Mouse (Mus musculus): ENCODE results near the gene Crybb3.

The Crybb3 gene

GRCm38 (mm10) chr5:113102455-113102854 lies 21.1 kb upstream of the Crybb3 start:
- DNase-seq (ENCODE audit: low spot score): no peak

GRCm38 (mm10) chr5:113101457-113101856 lies 20.1 kb upstream of the Crybb3 start:
- no peak for DNase-seq (ENCODE audit: low spot score)

- DNase-seq (ENCODE audit: low spot score): no peak
Observed at GRCm38 (mm10) chr5:113100422-113100821, 19.0 kb upstream of the Crybb3 start.

- DNase-seq (ENCODE audit: low spot score): peak; percentile 67
Observed at GRCm38 (mm10) chr5:113099546-113099945, 18.2 kb upstream of the Crybb3 start.

- no peak for DNase-seq (ENCODE audit: low spot score)
Observed at GRCm38 (mm10) chr5:113097551-113097950, 16.2 kb upstream of the Crybb3 start.

GRCm38 (mm10) chr5:113095456-113095855 lies 14.1 kb upstream of the Crybb3 start:
- DNase-seq (ENCODE audit: low spot score): no peak

GRCm38 (mm10) chr5:113092406-113092805 lies 11.0 kb upstream of the Crybb3 start:
- DNase-seq (ENCODE audit: low spot score): no peak

- DNase-seq (ENCODE audit: low spot score): no peak
Observed at GRCm38 (mm10) chr5:113091162-113091561, 9.8 kb upstream of the Crybb3 start.

GRCm38 (mm10) chr5:113090750-113091149 lies 9.4 kb upstream of the Crybb3 start:
- no peak for DNase-seq (ENCODE audit: low spot score)

GRCm38 (mm10) chr5:113090077-113090690 lies 8.8 kb upstream of the Crybb3 start:
- DNase-seq (ENCODE audit: low spot score): no peak

GRCm38 (mm10) chr5:113087465-113087864 lies 6.1 kb upstream of the Crybb3 start:
- no peak for DNase-seq (ENCODE audit: low spot score)

GRCm38 (mm10) chr5:113086990-113087389 lies 5.6 kb upstream of the Crybb3 start:
- DNase-seq (ENCODE audit: low spot score): no peak

GRCm38 (mm10) chr5:113086439-113086838 lies 5.1 kb upstream of the Crybb3 start:
- no peak for DNase-seq (ENCODE audit: low spot score)

GRCm38 (mm10) chr5:113085931-113086330 lies 4.5 kb upstream of the Crybb3 start:
- DNase-seq (ENCODE audit: low spot score): no peak

- DNase-seq (ENCODE audit: low spot score): no peak
Observed at GRCm38 (mm10) chr5:113084309-113084708, 2.9 kb upstream of the Crybb3 start.

- no peak for DNase-seq (ENCODE audit: low spot score)
Observed at GRCm38 (mm10) chr5:113082356-113083168, 1.2 kb upstream of the Crybb3 start.

- DNase-seq (ENCODE audit: low spot score): no peak
Observed at GRCm38 (mm10) chr5:113081020-113081419, 364 bp downstream of the Crybb3 start.

GRCm38 (mm10) chr5:113079783-113080182 lies 1.6 kb downstream of the Crybb3 start:
- DNase-seq (ENCODE audit: low spot score): no peak

- DNase-seq (ENCODE audit: low spot score): no peak
Observed at GRCm38 (mm10) chr5:113078686-113079085, 2.7 kb downstream of the Crybb3 start.

- DNase-seq (ENCODE audit: low spot score): no peak
Observed at GRCm38 (mm10) chr5:113070017-113070416, 11.4 kb downstream of the Crybb3 start, which contains the start of gene Crybb2. TSS of gene Crybb2 (minus strand) at chr5:113070117.

GRCm38 (mm10) chr5:113054308-113054707 lies 27.1 kb downstream of the Crybb3 start:
- peak; percentile 62 for DNase-seq (ENCODE audit: low spot score)

GRCm38 (mm10) chr5:113050581-113051185 lies 30.7 kb downstream of the Crybb3 start:
- DNase-seq (ENCODE audit: low spot score): no peak

GRCm38 (mm10) chr5:113049876-113050275 lies 31.5 kb downstream of the Crybb3 start:
- DNase-seq (ENCODE audit: low spot score): no peak
